Mouse (Mus musculus) neural tube, embryonic 14.5 days (tissue): ENCODE results near the gene Emc6. TPM values are rescaled to one million over a fixed set of nuclear protein-coding genes. Genes with fewer than 3 reads are reported as not detected.

Source experiments
- ATAC-seq: fragments of 200-750 bp; cut with Nextera tagmentation; 2 replicates; pipeline ENCODE4 v1.8.0; 2017; ENCODE audit warnings: low read depth, mild to moderate bottlenecking, moderate TSS enrichment, moderate library complexity
- H3K27ac ChIP-seq: fragments of 300-500 bp; sonication (generic); 2 replicates; pipeline ENCODE4 v1.5.1; 2014; ENCODE audit warnings: low read depth, mild to moderate bottlenecking, control low read depth, low read length, moderate library complexity, mixed read lengths
- H3K27me3 ChIP-seq: fragments of 300-500 bp; sonication (generic); 2 replicates; pipeline ENCODE4 v1.6.1; 2014; ENCODE audit warnings: low read length; ENCODE audit not compliant: control insufficient read depth, insufficient read depth
- H3K36me3 ChIP-seq: fragments of 300-500 bp; sonication (generic); 2 replicates; pipeline ENCODE4 v1.6.1; 2014; ENCODE audit warnings: low read length, mixed read lengths; ENCODE audit not compliant: control insufficient read depth, insufficient read depth
- H3K4me1 ChIP-seq: fragments of 300-500 bp; sonication (generic); 2 replicates; pipeline ENCODE4 v1.6.1; 2014; ENCODE audit warnings: low read length; ENCODE audit not compliant: control insufficient read depth, insufficient read depth
- H3K4me2 ChIP-seq: fragments of 300-500 bp; sonication (generic); 2 replicates; pipeline ENCODE4 v1.6.1; 2014; ENCODE audit warnings: mild to moderate bottlenecking, low read depth, low read length, control low read depth
- H3K4me3 ChIP-seq: fragments of 300-500 bp; sonication (generic); 2 replicates; pipeline ENCODE4 v1.5.1; 2014; ENCODE audit warnings: low read depth, low read length, control low read depth, mixed read lengths
- H3K9ac ChIP-seq: fragments of 300-500 bp; sonication (generic); replicated peaks from 2 replicates; pipeline ENCODE4 v1.6.1; 2014; ENCODE audit warnings: low read depth, mild to moderate bottlenecking, control low read depth, low read length, mixed read lengths
- H3K9me3 ChIP-seq: fragments of 300-500 bp; sonication (generic); 2 replicates; pipeline ENCODE4 v1.6.1; 2016; ENCODE audit warnings: low read length; ENCODE audit not compliant: control insufficient read depth
- WGBS: fragments of 180-500 bp; shearing (Covaris S2); extraction: QIAGEN DNeasy Blood & Tissue Kit; methylation state at CpG from one replicate; pipeline ENCODE4 v1.1.7; 2014; 5-methylcytosine and 5-hydroxymethylcytosine counted together
- polyA plus RNA-seq: library from polyadenylated mRNA; unstranded; fragments of >200 nt; fragmentation: Nextera tagmentation; extraction: Ambion mirVana; gene quantifications from 2 replicates; pipeline ENCODE4 v1.2.1, GENCODE M21; 2014

The Emc6 gene
- polyA plus RNA-seq, 1 experiment from 2014 or later: 158 TPM

- Histone ChIP-seq H3K4me2 (no peak overlapping the region), H3K9me3 (no peaks in the 10 kb centered on the region), H3K9ac (no peak overlapping the region), H3K4me3 (no peak overlapping the region), H3K4me1 (no peaks in the 10 kb centered on the region), H3K27me3 (no peaks in the 10 kb centered on the region), H3K36me3 (no peaks in the 10 kb centered on the region), H3K27ac (no peak overlapping the region)
- 96% methylated on average over 6 of the region's 6 CpGs for WGBS
- no peak for ATAC-seq
Observed at GRCm38 (mm10) chr11:73126495-73126894, 50.3 kb downstream of the Emc6 start.

Other genes starting within 250 kb of the Emc6 start
- gene Atp2a3, start 215.9 kb downstream of the Emc6 start, polyA plus RNA-seq: 0.70 and 1.1 TPM in 2 replicates
- gene P2rx1, start 177.9 kb downstream of the Emc6 start, polyA plus RNA-seq: 0.29 and 0.75 TPM in 2 replicates
- gene Camkk1, start 158.0 kb downstream of the Emc6 start, polyA plus RNA-seq: 14.0 and 20.4 TPM in 2 replicates
- 9.6 and 11.4 TPM in 2 replicates for gene Ncbp3, start 129.3 kb downstream of the Emc6 start, polyA plus RNA-seq
- 0.16 and 0.26 TPM in 2 replicates for gene Itgae, start 86.5 kb downstream of the Emc6 start, polyA plus RNA-seq
- gene Haspin, start 38.7 kb downstream of the Emc6 start, polyA plus RNA-seq: 1.4 and 2.5 TPM in 2 replicates
- gene P2rx5, start 16.6 kb downstream of the Emc6 start, polyA plus RNA-seq: 0.39 and 0.57 TPM in 2 replicates
- 103 and 149 TPM in 2 replicates for gene Tax1bp3, start within 50 bp of the Emc6 start, polyA plus RNA-seq
- 17.2 and 20.6 TPM in 2 replicates for gene Ctns, start 22.0 kb upstream of the Emc6 start, polyA plus RNA-seq
- 1.6 and 2.3 TPM in 2 replicates for gene Shpk, start 22.4 kb upstream of the Emc6 start, polyA plus RNA-seq
- gene Trpv1, start 57.3 kb upstream of the Emc6 start, polyA plus RNA-seq: 5.1 TPM in 1 of 2 replicates, not detected in the other
- gene Trpv3, start 90.4 kb upstream of the Emc6 start, polyA plus RNA-seq: 0.32 and 0.36 TPM in 2 replicates
- 2.5 and 3.3 TPM in 2 replicates for gene Aspa, start 152.6 kb upstream of the Emc6 start, polyA plus RNA-seq
- gene Gm49340, start 152.7 kb upstream of the Emc6 start, polyA plus RNA-seq: not detected in 2 replicates
- gene Spata22, start 152.7 kb upstream of the Emc6 start, polyA plus RNA-seq: not detected in 2 replicates
- gene Olfr20, start 173.7 kb upstream of the Emc6 start, polyA plus RNA-seq: not detected in 2 replicates
- gene Olfr376, start 194.2 kb upstream of the Emc6 start, polyA plus RNA-seq: not detected in 2 replicates
- not detected in 2 replicates for gene Olfr1, start 222.6 kb upstream of the Emc6 start, polyA plus RNA-seq